Mouse (Mus musculus) embryo, embryonic 9.5 days (tissue): ENCODE results near the gene Sstr4.
A peak's percentile ranks its signal among the peaks of the same experiment; 100 is the strongest.

Experiments
- DNase-seq: peaks from one replicate; pipeline ENCODE4 v3.0.0-alpha.2; 2017; ENCODE audit errors: extremely low spot score

Gene Sstr4

DNA sequence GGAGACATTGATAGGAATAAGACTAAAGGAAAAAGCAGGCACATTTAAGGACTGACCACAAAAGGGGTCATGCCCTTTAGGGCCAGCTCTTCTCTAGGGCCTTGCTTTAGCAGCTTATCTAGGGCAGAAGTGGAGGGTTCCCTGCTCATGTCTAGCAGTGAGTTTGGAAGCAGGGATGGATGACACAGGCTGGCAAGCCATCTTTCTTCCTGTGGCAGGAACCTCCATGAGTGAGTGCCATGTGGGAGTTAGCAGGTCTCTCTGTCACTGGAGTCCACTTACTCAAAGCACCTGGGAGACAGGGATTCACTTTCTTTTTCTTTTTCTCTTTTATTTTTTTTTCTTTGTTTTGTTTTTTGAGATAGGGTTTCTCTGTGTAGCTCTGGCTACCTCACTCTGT, 1.3 kb upstream of the Sstr4 start:
- no peak for DNase-seq

DNA sequence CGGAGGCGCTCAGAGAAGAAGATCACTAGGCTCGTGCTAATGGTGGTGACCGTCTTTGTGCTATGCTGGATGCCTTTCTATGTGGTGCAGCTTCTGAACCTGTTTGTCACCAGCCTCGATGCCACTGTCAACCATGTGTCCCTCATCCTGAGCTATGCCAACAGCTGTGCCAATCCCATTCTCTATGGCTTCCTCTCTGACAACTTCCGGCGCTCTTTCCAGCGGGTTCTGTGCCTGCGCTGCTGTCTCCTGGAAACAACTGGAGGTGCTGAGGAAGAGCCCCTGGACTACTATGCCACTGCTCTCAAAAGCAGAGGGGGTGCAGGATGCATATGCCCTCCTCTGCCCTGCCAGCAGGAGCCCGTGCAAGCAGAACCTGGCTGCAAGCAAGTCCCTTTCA, 1.1 kb downstream of the Sstr4 start:
- no peak for DNase-seq

DNA sequence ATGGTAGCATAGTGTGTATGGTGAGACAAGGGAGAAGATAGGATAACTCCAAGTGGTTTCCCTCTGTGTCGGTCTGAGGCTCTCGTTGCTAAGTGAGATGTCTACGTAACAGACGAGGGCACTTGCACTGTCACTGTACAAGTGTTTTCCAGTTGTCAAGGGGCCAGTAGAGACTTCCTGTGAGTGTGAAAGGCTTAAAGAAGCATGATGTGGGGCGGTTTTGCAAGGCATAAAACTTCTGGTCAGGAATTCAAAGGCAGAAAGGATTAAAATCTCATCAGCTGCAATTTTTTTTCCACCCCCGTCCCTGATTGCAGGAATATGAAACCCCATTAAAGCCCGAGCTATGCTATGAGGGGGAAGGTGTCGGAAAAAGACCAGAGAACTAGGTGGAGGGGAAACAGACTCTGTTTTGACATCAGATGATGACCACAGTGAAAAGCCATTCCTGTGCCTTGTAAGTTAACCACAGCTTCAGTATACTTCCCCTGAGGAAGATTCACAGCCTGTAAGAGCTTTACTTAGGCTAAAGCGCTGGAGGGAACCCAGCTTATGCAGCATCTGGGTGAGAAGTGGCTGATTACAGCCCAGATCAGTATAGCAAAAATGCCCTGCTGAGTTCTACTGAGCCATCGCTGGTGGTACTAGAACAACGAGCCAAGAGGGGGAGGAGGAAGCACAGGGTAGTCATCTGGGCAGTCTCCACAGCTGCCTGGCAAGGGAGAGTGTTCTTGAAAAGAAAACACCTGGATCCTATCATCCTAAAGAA, 2.1 kb downstream of the Sstr4 start:
- DNase-seq: no peak

DNA sequence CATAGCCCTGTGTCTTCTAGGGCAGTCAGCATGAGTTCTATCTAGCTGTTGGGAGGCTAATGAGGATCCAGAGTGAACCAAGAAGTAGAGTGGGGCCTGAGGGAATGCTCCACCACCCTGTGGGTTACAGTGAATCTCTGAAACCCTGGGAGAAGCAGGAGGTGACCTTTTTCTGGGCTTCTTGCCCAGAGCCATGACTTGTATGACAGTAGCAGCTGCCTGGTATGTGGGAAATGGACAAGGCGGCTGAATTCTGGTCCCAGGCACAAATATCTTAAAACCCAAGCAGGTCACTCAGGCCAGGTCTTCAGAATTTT, 2.6 kb downstream of the Sstr4 start:
- no peak for DNase-seq

DNA sequence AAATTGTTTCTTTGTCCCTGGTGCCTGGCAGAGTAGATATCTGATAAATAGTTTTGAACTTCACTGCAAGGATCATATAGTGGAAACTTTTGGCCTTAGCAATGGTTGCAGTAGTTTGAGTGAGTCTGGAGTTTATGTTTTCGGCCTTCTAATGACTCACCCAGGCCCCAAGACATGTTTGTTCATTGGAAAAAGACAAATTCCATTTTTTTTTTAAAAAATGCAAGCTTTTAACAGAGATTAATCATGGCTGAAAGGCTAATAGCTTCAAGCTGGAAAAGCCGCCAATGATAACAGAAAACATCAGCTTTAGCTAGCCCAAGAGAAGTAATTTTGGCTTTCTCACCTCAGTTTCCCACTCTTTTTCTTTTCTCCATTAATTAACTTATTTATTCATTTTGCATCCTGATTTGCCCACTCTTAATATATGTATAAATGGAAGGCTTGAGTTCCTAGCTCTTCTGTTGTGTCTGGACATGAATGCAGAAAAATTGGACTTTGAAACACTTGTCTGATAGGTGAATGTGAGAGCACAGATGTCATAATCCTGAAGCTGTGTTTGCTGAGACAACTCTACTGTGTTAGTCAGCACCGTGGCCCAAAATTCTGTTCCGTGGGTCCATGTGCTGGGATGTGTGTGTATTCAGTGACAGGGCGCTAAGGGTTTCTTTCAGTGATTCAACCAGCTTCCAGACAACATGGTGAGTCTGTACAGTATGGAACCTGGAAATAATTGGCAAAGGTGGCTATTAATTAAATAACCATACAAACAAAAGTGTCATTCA, 3.9 kb downstream of the Sstr4 start:
- no peak for DNase-seq

DNA sequence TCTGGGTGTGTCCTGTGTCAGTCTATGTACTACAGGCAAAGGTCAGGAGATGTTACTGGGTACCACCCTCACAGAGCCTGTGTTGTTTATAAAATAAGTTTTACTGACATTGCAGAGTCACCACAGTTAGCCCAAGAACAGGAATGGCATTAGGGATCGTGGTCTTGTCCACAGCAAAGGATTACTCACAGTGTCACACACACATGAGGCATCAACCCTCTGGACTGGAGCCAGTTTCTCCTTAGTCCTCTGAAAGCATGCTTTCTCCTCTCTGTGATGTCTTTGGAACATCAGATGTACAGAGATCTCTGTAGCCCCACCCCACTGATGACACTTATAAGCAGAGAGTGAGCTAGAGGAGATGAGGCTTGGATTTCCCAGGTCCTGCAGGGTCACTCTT, 7.1 kb downstream of the Sstr4 start:
- no peak for DNase-seq

DNA sequence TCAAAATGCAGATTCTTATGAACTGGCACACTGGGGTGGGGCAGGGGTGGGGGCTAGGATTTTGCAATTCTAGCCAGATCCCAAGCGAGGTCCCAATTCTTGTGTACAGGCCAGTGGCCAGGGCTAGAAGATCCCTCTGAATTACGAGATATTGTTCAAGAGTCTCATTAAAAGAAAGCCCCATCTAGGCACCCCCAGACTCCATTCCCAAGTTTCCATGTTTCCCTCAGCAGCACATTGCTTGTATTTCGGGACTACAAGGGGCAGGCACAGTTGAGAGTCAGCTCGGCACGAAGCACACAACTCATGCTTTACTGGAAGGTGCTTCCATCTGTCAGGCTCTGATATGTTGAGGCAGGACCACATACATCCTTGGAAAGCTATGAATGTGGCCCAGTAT, 9.8 kb downstream of the Sstr4 start:
- no peak for DNase-seq

DNA sequence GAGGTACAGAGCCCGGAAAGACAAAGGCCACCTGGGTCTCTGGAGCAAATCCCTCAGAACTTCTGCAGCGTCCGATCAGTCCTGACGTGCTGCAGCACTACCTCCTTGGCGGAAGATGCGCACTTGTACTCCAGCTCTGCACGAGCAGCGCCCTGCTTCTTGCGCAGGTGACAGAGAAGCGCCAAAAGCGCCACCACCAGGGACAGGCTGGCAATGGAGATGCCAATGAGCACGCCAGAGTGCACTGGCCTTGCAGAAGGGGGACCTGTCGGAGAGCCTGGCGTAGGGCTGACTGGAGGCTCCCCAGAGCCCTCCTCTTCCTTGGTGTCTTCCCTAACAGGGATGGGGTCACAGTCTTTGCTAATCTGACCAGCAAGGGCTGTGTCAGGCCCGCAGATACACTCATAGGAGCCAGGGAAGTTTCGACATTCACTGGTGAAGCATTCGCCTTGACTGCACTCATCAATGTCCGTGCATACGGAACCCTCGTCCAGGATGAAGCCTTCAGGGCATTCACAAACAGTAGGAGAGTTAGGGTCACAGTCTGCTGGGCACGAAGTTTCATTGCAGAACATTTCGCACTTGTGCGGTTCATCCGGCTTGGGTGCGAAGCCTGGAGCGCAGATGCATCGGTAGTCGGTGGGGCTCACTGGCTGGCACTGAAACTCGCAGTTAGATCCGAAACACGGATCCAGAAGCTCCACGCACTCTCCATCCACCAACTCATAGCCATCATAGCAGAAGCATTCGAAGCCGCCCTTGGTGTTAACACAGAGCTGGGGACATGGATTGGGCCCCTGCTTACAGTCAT, 11.2 kb downstream of the Sstr4 start:
- peak; percentile 42 for DNase-seq

DNA sequence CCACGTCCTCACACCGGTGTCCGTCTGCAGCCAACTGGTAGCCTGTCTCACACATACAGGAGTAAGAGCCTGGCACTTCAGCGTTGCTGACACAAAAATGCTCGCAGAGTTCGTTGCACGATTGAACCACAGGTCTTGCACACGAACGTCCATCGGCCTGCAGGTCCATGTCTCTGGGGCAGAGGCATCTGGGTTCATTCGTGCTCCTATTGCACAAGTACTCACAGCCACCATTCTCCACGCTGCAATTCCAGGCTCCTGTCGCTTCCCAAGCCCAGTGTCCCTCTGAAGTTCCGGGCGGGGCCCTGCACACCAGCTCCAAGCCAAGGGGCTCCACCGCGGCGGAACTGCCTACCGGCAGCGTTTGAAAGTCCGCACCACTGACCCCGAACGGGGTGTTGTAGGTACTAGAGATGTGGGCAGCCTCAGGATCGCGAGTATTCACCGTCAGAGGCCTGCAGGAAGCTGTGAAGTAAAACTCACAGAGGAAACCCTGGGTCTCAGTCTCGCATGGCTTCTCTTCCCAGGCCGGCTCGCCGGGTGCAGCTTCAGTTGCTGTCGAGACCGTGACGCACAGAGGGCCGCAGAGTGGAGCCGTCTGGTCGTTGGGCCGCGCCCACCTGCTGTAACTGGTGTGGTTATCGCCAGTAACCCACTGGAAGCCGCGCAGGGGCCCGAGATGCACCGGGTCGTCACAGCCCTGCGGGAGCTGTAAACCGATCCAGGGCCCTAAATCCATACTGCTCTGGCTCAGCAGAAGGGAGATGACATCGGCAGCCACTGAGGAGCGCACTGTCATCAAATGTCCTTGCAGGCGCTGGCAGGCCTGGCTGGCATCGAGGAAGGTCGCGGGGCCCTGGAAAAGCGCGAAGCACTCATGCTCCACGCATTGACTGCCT, 12.1 kb downstream of the Sstr4 start:
- DNase-seq: peak; percentile 58

DNA sequence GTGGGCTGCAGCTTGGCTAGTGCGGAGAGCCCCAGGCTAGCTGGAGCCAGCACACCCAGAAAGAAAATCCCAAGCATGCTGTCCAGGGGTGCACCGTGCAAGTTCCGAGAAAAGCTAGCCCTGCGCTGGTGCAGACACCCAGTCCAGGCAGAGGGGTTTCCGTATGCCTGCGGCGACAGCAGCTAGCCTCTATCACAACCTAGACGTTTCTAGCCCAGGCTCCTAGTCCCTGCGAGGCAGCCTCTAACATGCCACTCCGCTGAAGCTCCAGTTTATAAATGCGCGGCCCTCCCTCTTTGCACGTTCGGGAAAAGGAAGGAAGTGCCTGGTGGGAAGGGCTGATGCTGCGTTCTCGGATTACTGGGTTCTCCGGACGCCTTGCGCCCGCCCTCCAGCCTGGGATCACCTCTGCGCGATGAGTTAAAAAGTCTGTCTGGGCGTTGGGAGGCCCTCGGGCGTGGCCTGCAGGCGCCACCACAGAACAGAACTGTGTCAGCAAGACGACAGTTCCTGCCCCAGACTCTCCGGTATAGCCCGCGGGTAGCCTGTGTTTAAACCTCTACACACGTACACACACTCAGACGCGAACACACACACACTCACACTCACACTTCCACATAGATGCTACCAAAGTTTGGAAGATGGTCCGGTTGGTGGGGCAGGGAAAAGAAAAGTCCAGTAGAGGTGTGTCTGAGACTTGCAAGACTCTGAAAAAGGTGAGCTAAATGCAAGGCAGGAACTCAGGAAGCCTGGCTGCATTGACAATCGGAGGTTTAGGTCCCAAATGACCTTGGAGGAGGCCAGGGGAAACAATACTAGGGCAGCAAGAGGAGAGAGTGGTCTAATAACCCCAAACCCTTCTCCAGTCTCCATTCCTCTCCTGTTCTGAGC, 13.0 kb downstream of the Sstr4 start, which contains the start of gene Thbd:
Gene Thbd, minus strand, starts transcription at position 319 of the 891 bp plus-strand sequence.
- DNase-seq: peak; percentile 27

DNA sequence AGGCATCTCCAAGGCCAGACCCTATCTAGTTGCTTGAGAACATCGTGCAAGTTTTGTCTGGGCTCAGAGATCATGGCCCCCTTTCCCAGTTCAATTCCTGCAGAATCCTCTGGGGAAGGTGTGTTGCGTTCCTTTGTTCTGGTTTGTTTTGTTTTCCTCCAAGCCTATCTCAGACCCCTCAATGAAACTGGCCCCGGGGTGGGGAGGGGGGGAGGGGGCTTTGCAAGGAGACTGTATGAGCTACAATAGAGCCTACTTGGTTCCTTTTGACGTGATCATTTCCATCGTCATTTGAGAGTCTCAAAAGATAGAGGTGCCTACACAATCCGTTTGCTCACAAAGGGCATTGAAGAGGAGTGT, 13.6 kb downstream of the Sstr4 start:
- DNase-seq: peak; percentile 18

DNA sequence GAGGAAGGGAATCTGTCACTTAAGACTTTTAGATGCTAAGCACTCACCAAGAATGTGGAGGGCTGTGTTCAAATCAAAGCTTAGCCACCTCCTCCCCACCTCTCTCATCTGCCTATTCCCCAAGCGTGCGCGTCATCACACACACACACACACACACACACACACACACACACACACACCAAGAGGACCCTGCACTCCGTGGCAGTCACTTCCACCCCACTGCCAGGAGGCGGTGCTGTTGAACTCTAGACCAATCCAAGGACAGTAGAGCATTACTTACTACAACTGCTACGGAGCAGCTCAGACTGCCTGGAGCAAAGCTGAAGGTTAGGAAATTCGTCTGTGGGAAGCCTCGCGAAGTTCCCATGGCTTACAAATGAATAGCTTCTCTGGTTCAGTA, 14.0 kb downstream of the Sstr4 start:
- DNase-seq: peak; percentile 74

DNA sequence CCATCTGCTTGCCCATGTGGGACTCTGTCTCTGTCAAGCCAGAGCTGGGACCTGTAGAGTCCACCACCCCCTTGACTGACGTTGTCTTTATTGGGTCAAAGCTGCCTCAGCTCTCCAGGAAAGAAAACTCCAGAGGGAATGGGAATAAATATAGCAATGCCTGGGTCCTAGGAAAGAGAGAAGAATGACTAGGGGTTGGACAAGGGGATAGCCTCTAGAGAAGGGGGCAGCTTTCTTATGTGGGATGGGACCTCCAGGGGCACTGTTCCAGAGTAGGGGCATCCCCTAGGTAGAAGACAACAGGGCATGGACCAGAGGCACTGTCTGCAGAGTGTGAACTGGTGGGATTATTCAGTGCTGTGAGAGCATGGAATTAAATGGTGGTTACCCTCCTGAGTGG, 14.7 kb downstream of the Sstr4 start:
- no peak for DNase-seq

DNA sequence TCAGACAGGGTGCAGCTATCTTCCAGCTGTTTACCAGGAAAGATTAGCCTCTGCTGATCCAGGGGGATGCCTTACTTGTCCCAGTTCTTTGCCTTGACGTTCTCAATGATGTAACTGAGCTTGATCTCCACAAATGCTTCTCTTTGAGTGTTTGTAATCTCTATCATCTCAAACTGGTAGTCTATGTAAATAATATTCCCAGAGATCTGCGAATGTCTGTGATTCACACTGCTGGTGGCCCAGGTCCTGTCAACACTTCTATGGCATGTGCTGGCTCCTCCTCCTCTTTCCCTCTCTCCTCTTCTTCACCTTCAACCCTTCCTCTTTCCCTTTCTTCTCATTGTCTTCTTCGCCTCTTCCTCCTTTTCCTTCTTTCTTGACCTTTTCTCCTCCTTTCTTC, 24.0 kb downstream of the Sstr4 start:
- DNase-seq: no peak

DNA sequence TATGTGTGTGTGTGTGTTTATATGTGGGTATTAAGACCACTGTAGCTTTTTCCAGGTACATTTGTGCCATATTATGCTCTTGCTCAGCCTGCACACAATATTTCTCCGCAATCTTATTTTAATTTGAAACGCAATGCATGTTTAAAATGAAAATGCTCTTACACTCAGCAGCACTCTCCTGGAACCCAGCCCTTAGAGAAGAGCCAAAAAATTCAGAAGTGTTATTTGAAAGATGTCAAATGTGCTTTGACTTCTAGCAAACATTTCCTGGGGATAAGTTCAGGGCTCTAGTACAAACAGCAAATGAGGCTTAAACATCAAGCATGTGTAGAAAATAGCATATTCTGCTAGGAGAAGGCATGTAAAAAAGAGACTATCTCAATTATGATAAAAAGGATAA, 24.6 kb downstream of the Sstr4 start:
- no peak for DNase-seq

DNA sequence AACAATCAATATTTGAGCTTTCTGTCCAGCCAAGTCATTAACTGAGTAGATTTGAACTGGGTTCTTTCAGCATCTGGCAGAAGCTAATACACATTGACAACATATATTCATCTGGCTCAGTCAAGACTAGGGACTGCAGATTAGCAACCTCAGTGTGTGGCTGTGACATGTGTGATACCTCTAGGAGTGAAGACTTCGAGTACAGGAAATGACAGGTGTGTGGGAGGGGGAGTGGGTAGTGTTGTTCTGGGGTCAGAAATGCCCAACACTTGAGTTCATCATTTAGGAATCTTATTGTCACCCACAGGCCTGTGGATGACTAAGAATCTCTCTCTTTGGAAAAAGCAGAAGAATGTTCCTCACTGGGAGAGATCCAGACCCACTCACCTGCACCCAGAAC, 26.0 kb downstream of the Sstr4 start:
- DNase-seq: no peak

DNA sequence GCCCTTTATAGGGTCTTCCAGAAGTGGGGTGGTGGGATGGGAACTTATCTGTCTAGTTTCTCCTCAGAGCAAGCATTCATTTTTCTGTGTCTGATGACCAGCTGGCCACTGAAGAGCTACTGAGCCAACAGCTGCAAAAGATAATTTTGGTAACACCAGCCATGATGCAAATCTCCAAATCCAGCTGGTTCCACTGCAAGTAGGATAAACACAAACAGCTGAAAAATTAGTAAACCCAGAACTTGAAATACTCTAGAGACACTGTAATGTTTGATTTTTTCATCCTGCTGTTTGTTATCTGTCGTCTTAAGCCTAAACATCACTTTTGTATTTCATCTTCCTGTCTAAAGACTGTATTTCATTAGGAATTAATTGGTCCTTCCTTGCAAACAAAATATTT, 26.6 kb downstream of the Sstr4 start:
- DNase-seq: no peak

DNA sequence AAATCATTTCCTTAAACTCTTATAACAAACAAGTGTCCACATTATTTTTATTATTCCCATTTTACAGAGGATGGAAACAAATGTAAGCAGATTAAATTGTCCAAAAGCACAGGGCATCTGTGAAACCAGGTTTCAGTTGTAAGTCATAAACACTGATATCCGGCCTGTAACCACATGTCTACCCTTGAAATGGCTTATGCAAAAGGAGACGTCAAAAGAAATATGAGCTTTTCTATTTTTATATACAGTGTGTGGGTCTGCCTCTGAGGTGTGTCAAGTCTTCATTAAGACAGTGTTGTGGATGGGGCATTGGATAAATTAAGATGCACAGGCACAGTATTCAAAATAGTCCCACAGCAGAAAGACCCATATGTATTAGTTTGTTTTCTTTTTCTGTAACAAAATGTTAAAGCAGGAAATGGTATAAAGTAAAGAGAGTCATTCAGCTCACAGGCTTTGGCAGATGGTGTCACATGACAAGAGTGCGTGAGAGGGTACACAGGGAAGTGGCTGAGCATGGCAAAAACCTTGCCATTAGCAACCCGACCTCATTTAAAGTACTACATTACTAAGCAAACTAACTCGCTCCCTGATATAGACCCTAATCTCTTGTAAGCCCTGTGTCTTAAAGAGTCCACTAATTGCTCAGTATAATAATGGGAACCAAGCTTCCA, 30.7 kb downstream of the Sstr4 start:
- DNase-seq: no peak

DNA sequence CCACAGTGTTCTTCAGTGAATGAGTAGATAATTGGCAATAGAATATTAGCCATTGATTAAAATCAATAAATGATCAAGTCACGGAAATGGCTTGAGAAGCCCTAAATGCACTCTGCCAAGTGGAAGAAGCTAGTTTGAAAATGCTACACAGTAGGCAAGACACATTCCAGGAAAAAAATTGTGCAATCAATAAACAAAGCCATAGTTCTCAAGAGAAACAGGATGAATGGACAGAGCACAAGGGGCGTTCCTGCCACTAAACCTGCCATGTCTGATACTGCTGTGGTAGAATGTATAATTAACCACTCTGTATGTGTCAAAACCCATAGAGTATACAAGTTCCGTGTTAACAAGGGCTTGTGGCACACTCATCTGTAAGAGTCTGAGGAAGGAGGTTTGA, 32.4 kb downstream of the Sstr4 start:
- no peak for DNase-seq

DNA sequence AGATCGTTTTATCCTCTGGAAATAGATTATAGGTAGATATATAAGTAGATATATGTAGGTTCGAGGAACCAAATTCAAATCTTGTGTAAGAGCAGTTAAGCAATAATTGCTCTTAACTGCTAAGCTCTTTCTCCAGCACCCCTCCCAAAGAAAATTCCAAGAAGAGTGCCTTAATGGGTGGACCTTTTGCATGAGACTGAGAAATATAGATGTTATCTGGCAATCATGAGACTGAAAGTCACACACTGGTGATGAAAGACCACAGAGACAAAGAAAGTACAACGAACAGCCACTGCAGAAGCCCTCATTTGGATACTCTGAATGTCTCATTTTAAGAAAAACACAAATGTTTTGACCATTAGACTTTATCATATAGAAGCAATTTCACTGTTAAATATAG, 33.4 kb downstream of the Sstr4 start:
- no peak for DNase-seq
